Mouse (Mus musculus): ENCODE data around the gene Svs3a.
"Not testable (repeated sequence)": the region's sequence is repeated elsewhere in the genome, so short reads cannot be mapped to it uniquely, and the experiment has no call there.

The Svs3a gene

GRCm38 (mm10) chr2:164288968-164289367 is at the start of gene Svs3a:
Gene Svs3a (plus strand): TSS chr2:164289268.
- DNase-seq, result not testable (repeated sequence)

GRCm38 (mm10) chr2:164256540-164256939 is 32.5 kb upstream of the Svs3a start, which contains the start of gene Svs3b:
Gene Svs3b (minus strand): TSS chr2:164256640.
- DNase-seq, result not testable (repeated sequence)

DNA sequence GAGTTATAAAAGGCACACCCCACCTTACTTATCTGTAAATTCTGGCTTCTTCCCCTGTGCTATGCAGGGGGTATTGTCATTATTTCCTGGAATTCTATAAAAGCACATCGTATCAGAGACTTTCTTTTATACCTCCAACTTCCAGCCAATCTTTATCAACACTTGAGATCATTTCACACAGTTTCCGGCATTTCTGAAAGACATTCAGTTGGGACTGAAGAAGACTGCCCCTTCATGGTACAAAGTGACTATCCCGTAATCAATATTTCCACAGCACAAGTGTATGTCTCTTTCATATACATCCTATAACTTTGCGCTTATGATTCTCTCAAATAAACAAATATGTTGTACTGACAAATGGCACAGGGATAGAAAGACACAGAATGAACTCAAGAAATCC is 10.7 kb upstream of the Svs3a start, which contains the start of gene Svs4:
Gene Svs4, minus strand, starts transcription at position 101 of the 400 bp plus-strand sequence.
- DNase-seq, result no peak

- no peak for DNase-seq
These were observed 23.5 kb downstream of the Svs3a start for GRCm38 (mm10) chr2:164312599-164312998.

- not testable (repeated sequence) for DNase-seq
These were observed 26.4 kb downstream of the Svs3a start for GRCm38 (mm10) chr2:164315460-164315859.

DNA sequence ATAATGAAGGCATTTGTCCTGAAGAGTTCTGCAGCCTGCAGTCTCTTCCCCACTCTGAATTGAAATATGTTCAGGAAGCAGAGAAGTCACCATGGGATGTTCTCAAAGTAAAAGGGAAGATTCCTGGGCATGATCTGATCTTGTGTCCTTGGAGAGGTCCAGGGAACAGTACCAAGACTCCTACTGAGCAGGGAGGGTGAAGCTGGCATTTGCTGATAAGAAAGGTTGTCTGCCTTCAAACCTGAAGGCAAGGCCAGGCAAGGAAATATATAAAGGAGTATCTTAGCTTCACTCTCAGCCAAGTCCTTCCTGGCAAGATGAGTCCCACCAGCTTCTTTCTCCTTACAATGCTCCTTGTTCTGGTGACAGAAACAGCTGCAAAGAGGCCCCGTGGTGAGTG is 27.4 kb downstream of the Svs3a start, which contains the start of gene Svs6:
Gene Svs6, plus strand, starts transcription at position 301 of the 400 bp plus-strand sequence.
- DNase-seq, result not testable (repeated sequence)

- no peak for DNase-seq
These were observed 31.9 kb downstream of the Svs3a start for GRCm38 (mm10) chr2:164320983-164321382.

DNA sequence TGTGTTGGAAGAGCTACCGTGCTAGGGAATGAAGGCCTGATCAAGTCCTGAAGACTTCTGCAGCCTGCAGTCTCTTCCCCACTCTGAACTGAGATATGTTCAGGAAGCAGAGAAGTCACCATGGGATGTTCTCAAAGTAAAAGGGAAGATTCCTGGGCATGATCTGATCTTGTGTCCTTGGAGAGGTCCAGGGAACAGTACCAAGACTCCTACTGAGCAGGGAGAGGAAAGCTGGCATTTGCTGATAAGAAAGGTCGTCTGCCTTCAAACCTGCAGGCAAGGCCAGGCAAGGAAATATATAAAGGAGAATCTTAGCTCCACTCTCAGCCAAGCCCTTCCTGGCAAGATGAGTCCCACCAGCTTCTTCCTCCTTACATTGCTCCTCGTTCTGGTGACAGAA is 43.4 kb downstream of the Svs3a start, which contains the start of gene Svs5:
Gene Svs5, plus strand, starts transcription at position 301 of the 400 bp plus-strand sequence.
- DNase-seq, result not testable (repeated sequence)
